Mouse (Mus musculus) R1 (cell line): ENCODE data around the gene Rock2.

Experiments used
- DNase-seq: peaks from one replicate; pipeline ENCODE4 v3.0.0-alpha.2; 2018; ENCODE audit warnings: low read depth, low spot score

The Rock2 gene

GRCm38 (mm10) chr12:16894396-16895220 is at the start of gene Rock2:
TSS of gene Rock2 (plus strand) at chr12:16894895.
- DNase-seq = peak; percentile 93

DNA sequence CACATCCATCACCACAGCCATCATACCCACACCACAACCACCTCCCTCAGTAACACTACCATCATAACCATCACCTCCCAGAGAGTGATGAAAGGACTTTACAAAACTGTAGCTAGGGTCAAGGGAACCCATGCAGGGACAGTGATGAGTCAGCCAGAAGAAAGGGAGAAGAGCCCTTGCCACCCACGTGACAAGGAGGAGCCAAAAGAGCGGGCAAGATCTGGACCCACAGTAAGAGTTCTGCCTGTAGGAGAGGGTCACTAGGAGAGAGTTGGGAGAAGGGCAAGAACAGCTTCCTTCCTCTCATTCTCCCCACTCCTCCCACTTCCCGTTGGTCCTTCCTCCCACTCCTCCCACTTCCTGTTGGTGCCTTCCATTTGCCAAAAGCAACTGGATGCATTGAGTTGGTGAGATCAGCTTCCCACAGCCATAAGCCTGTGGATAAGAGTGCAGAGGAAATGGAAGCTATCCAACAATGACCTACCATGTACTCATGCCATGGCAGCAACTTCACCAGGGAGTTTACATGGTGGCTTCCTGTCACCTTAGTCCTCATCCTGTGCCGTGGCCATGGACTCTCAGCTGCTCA is 47.4 kb upstream of the Rock2 start:
- DNase-seq = no peak

GRCm38 (mm10) chr12:16848501-16848900 is 46.2 kb upstream of the Rock2 start:
- no peak for DNase-seq

DNA sequence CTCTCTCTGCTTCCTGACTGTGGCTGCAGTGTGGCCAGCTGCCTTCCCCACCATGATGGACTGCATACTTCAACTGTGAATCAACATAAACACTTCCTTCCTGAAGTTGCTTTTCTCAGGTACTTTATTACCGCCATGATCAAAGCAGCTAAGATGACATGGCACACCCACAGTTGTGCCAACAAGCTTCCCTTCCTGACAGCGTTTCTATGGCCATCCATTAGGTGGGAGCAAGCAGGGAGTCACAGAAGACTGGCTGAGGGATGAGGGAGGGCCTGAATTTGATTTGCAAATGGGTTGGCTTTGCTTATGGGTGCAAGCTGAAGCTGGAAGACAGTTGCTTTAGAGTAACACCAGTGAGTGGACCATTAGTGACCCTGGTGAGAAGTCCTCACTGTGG is 44.9 kb upstream of the Rock2 start:
- DNase-seq = no peak

DNA sequence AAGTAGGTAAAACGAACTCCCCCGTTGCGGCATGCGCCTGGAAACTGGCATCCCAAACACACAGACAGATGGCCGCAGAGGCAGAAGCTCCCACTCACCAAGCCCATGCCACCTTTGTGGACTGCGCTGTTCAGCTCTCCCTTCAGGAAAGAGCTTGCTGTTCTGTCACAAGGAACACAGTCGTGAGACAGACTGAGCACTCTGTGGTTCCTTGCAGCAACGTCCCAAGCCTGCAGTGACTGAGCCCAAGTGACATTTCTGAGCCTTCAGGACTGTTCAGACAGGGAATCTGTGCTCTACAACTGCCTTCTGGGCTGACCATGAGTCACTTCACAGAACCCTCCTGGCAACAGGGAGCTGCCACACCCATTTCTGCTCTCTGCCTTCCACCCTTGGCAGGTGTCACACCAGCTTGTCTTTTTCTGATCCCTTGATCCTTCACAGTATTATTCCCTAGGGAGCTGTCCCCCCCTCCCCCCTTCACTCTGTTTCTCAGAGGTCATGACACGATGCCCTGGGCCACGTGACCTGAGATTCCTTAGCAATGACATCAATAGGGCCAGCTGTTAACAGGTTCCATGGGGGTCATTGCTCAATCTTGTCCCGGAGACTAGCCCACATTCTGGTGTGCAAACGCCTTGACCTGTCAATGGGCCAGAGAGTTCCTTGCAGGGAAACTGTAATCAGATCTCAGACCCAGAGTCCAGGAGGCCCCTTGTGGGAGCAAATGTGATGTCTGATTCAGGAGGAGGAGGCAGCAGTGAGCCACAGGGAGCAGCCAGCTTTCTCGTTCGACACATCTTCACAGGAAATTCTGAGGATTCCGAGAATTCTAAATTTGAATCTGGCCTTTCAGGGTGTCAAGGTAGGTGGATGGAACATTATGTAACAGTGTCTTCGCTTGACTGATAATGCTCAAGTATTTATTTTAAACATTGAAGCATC is 44.0 kb upstream of the Rock2 start:
- peak; percentile 93 for DNase-seq

- peak; percentile 57 for DNase-seq
Observed at GRCm38 (mm10) chr12:16853431-16854165, 41.1 kb upstream of the Rock2 start.

GRCm38 (mm10) chr12:16855632-16856305 is 38.9 kb upstream of the Rock2 start:
- DNase-seq = peak; percentile 95

DNA sequence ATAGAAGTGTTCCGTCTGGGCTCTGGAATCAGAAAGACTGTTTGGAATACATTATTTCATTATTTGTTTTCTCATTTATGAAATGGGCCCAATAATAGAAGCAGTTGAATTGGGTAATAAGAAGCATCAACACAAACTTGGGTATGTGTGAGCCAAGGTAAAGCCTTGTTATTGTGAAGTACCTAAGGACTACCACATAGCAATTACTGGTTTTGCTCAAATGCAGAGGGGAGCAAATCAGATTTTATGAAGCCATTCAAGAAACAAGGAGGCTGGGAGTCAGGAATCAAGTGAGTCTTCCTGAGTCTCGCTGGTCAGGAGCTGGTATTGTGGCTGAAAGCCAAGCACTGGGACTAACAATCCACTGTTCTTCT is 38.4 kb upstream of the Rock2 start:
- no peak for DNase-seq

GRCm38 (mm10) chr12:16858081-16858480 is 36.6 kb upstream of the Rock2 start:
- no peak for DNase-seq

DNA sequence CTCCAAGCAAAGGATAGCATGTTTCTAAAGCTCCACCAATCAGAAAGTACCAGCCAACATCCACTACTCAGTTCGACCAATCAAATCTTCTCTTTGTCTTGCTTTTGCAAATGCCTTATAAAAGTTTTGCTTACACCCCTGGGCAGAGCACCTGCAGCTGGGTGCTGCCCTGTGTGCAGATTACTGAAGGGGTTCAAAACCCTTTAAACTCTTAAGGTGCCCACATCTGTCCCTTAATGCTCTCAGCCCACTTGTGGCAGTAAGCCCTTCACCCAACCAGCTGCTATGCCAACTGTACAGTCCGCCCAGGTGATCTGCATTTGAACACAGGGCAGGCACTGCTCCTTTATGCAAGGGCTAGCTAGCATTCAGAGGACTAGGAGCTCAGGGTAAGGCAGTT is 34.9 kb upstream of the Rock2 start:
- DNase-seq = no peak

- DNase-seq = no peak
Observed at GRCm38 (mm10) chr12:16860533-16860932, 34.2 kb upstream of the Rock2 start.

- no peak for DNase-seq
Observed at GRCm38 (mm10) chr12:16860961-16861360, 33.7 kb upstream of the Rock2 start.

GRCm38 (mm10) chr12:16864477-16864876 is 30.2 kb upstream of the Rock2 start:
- DNase-seq = no peak

- DNase-seq = no peak
Observed at GRCm38 (mm10) chr12:16865871-16866270, 28.8 kb upstream of the Rock2 start.

DNA sequence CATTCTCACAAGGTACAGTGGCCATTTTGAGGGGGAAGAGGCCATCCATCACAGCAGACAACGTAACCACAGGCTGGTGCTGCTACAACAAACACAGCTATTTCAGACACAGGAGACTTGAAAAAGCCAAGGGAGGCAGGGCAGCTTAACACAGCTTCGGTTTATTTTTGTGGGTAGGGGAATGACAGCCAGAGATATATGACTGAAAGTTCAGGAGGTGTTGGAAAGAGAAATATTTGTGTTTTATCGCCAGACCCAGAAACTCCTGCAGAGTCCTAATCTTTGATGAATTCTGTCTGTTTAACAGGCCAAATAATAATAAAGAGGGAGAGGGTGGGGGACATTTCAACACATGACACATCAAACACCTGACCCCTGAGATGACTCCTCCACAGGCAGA is 28.2 kb upstream of the Rock2 start:
- DNase-seq = no peak

GRCm38 (mm10) chr12:16867306-16867705 is 27.4 kb upstream of the Rock2 start:
- DNase-seq = peak; percentile 33

DNA sequence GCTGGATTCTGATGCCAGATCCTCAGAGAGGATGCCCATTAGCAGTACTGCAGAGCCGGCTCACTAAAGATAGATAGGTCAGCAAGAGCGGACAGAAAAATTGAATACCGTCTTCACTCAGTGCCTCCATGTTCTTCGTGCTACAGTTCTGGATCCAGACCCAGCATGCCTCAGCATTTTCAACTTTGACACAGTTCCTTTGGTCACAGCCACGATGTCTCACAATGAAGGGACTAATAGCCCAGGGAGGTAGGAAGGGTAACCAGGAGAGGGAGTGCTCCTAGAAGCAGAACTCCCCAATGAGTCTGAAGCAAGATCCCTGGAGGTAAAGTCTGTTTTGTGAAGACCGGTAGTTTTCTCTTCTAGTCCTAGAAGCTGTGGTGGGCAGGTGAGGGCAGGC is 26.1 kb upstream of the Rock2 start:
- DNase-seq = no peak

DNA sequence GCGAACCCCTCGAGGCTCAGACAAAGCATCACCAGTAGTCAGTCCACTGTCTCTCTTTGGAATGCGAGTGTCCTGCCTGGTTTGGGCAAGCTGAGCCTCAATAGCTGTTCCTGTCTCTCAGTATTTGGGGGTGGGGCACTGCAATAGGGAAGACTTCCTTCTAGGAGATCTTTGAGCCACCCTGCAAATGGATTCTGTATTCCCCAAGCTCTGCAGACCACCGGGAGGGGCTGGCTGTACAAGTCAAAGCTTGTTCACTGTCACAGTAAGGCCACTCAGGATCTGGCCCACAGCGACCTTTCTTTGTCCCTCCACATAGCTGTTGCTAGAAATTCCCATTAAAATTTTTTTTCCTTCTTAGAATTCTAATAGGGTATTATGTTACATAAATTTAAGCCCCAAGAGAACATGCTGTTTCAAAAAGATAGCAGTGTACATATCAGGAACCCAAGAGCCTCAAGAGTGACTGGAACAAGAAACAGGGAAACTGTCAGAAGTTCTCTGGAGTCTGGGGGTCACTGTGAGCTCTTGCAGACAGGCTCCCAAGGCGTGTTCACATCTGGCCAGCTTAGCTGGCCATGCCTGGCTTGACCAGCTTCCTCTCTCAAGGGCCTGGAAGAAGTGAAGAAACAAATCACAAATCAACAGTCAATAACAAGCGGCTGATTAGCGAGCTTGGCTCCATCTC is 25.5 kb upstream of the Rock2 start:
- no peak for DNase-seq

DNA sequence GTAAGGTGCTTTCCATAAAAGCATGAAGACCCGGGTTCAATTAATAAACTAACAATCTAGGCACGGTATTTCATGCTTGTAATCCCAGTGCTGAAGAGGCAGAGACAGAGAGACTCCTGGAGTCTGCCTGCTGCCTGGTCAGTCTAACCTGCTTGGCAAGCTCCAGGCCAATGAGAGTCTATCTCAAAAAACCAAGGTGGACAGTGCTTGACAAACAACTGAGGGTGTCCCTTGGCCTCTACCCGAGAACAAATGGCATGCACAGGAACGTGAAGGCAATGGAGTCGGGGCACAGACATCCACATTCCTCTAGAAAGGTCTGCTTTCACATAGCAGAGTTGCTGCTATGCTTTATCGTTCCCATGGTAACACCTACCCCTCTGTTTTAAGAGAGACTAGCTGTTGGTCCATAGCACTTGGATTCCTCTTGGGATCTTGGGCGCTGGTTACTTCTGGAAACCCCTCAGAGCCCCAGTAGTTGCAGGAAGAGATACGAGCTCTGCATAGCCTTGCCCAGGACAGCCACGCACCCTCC is 24.8 kb upstream of the Rock2 start:
- peak; percentile 36 for DNase-seq
